Mouse (Mus musculus): ENCODE measurements around the gene Smad3.

DNA sequence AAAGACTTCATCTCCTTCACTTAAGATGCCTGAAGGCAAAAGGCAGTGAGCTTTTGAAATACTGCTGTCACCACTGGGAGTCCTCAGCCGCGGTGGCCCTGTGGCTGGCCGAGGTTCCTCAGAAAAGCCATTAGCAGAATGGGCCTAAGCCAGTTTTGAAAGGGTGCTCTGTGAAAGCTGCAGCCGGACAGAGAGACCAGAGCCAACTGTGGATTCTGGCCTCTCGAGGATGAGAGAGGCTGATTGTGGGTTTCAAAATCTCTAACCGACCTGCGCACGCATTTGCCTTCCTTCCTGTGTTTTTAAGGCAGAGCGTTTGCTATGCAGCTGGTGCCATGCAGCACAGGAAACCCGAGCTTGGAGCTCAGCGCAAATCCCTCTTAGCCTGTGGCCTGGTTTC, 19.0 kb downstream of the Smad3 start:
- TF ChIP-seq CTCF (IDR thresholded peaks at IDR 0.05; ENCODE audit: insufficient read depth, low read depth, low read length) (no peak), POLR2A (IDR thresholded peaks at IDR 0.05; ENCODE audit: insufficient read depth, low read depth, low read length) (no peak)
